Mouse (Mus musculus): ENCODE measurements around the gene Ndufaf8.
A peak's percentile ranks its signal among the peaks of the same experiment; 100 is the strongest.

Ndufaf8 gene

GRCm38 (mm10) chr11:120086702-120087152, 12.0 kb upstream of the Ndufaf8 start, which contains the start of gene Cep131:
TSS of gene Cep131 (minus strand) at chr11:120086827.
- peak; percentile 88 for DNase-seq (ENCODE audit: low spot score)

GRCm38 (mm10) chr11:120090661-120091060, 8.1 kb upstream of the Ndufaf8 start:
- DNase-seq (ENCODE audit: low spot score) = no peak

- no peak for DNase-seq (ENCODE audit: low spot score)
These were observed 5.7 kb upstream of the Ndufaf8 start for GRCm38 (mm10) chr11:120092817-120093591.

- DNase-seq (ENCODE audit: low spot score) = peak; percentile 40
These were observed 2.3 kb downstream of the Ndufaf8 start for GRCm38 (mm10) chr11:120101036-120101435.

- no peak for DNase-seq (ENCODE audit: low spot score)
These were observed 4.8 kb downstream of the Ndufaf8 start for GRCm38 (mm10) chr11:120103431-120103997.

- no peak for DNase-seq (ENCODE audit: low spot score)
These were observed 8.3 kb downstream of the Ndufaf8 start for GRCm38 (mm10) chr11:120107026-120107425.

GRCm38 (mm10) chr11:120107796-120108195, 9.1 kb downstream of the Ndufaf8 start:
- DNase-seq (ENCODE audit: low spot score) = no peak

GRCm38 (mm10) chr11:120109558-120110210, 11.0 kb downstream of the Ndufaf8 start:
- no peak for DNase-seq (ENCODE audit: low spot score)

GRCm38 (mm10) chr11:120110554-120110953, 11.8 kb downstream of the Ndufaf8 start:
- no peak for DNase-seq (ENCODE audit: low spot score)

GRCm38 (mm10) chr11:120111033-120111432, 12.3 kb downstream of the Ndufaf8 start:
- no peak for DNase-seq (ENCODE audit: low spot score)

- no peak for DNase-seq (ENCODE audit: low spot score)
These were observed 13.4 kb downstream of the Ndufaf8 start for GRCm38 (mm10) chr11:120112136-120112535.

- no peak for DNase-seq (ENCODE audit: low spot score)
These were observed 15.9 kb downstream of the Ndufaf8 start for GRCm38 (mm10) chr11:120114488-120115215.

GRCm38 (mm10) chr11:120117626-120118025, 18.9 kb downstream of the Ndufaf8 start:
- no peak for DNase-seq (ENCODE audit: low spot score)

GRCm38 (mm10) chr11:120119108-120119507, 20.4 kb downstream of the Ndufaf8 start:
- DNase-seq (ENCODE audit: low spot score) = no peak

GRCm38 (mm10) chr11:120119936-120120541, 21.3 kb downstream of the Ndufaf8 start:
- no peak for DNase-seq (ENCODE audit: low spot score)

- DNase-seq (ENCODE audit: low spot score) = no peak
These were observed 22.1 kb downstream of the Ndufaf8 start for GRCm38 (mm10) chr11:120120642-120121420.

GRCm38 (mm10) chr11:120122126-120122525, 23.4 kb downstream of the Ndufaf8 start:
- DNase-seq (ENCODE audit: low spot score) = no peak

- no peak for DNase-seq (ENCODE audit: low spot score)
These were observed 28.1 kb downstream of the Ndufaf8 start for GRCm38 (mm10) chr11:120126845-120127244.

GRCm38 (mm10) chr11:120129281-120129680, 30.6 kb downstream of the Ndufaf8 start:
- DNase-seq (ENCODE audit: low spot score) = no peak

GRCm38 (mm10) chr11:120134148-120134547, 35.4 kb downstream of the Ndufaf8 start:
- DNase-seq (ENCODE audit: low spot score) = no peak

All from ovary, postnatal 10 days (tissue).